Mouse (Mus musculus): ENCODE data around the gene Cog1. TPM values are rescaled to one million over a fixed set of nuclear protein-coding genes. Genes with fewer than 3 reads are reported as not detected.

Cog1 gene
- polyA plus RNA-seq, 1 experiment = 37.7 TPM

Other genes starting within 250 kb of the Cog1 start
- gene Sstr2, start 29.8 kb upstream of the Cog1 start, polyA plus RNA-seq (2012; rRNA removed) = 0.20 and 0.21 TPM in 2 replicates
- gene Slc39a11, start 910 bp downstream of the Cog1 start, polyA plus RNA-seq (2012; rRNA removed) = 44.9 and 53.4 TPM in 2 replicates
- 18.1 and 21.7 TPM in 2 replicates for gene Fam104a, start 35.0 kb downstream of the Cog1 start, polyA plus RNA-seq (2012; rRNA removed)
- gene D11Wsu47e, start 35.2 kb downstream of the Cog1 start, polyA plus RNA-seq (2012; rRNA removed) = 5.3 and 6.7 TPM in 2 replicates
- gene Cpsf4l, start 60.8 kb downstream of the Cog1 start, polyA plus RNA-seq (2012; rRNA removed) = 0.09 TPM in 1 of 2 replicates, not detected in the other
- gene Cdc42ep4, start 102.7 kb downstream of the Cog1 start, polyA plus RNA-seq (2012; rRNA removed) = 27.6 and 38.7 TPM in 2 replicates

Data from large intestine, adult 2 months (tissue).